Mouse (Mus musculus) telencephalon, adult 2 months (tissue): ENCODE results near the gene Zfp967.
"Not testable (repeated sequence)": the region's sequence is repeated elsewhere in the genome, so short reads cannot be mapped to it uniquely, and the experiment has no call there.

Experiments used
- DNase-seq: peaks from one replicate; pipeline ENCODE4 v3.0.0-alpha.2; 2011; ENCODE audit warnings: low read depth, low spot score

Zfp967 gene

DNA sequence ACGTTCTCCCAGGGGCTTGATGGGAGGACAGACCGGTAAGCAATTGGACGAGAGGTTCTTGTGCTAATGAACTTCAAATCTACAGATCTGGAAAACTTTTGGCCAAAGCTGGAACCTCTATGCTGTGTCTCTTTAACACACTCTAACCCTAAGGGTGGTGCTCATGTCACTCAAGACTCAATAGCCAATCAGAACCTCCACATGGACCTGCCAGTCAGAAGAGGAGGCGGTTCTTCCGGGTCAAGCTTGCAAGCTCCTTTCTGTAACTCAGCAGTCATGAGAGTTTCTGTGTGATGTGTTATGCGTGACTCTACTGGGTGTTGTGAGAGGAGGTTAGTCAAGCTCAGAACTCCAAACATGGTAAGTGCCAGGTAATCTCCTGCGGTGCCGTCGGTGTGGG is at the start of gene Zfp967:
Gene Zfp967, plus strand, starts transcription at position 301 of the 400 bp plus-strand sequence.
- DNase-seq: not testable (repeated sequence)

GRCm38 (mm10) chr2:176486683-176487082 is 34.2 kb upstream of the Zfp967 start, which contains the start of gene Gm14434:
Gene Gm14434 (minus strand): TSS chr2:176486783.
- not testable (repeated sequence) for DNase-seq
